Comparison of ENCODE assay signal across 16 mouse cellular contexts in genomic region chr17:46188829-46189228, GRCm38 (mm10).
"Had no signal": no experiment of that assay in that cellular context is flagged by ENCODE, and none has a peak within 500 bp of the region (broad histone marks: within the 10 kb centered on the region; RNA-seq: fewer than 3 reads in every experiment).

No protein-coding gene starts in this region.

- DNase-seq: heart, postnatal 10 days; heart, postnatal 14 days; heart, postnatal 36 days; heart, postnatal 4 days; kidney, adult 11 months; kidney, adult 18-20 months; kidney, adult 2 months; kidney, adult 8-10 months; kidney, adult 9 months; kidney, postnatal 10 days; kidney, postnatal 14 days; kidney, postnatal 25 days; kidney, postnatal 36 days; kidney, postnatal 4 days; layer of hippocampus, adult 9-11 months; layer of hippocampus, postnatal 36 days had no signal
